Mouse (Mus musculus): Measurements from ENCODE around the gene Srcin1. TPM values are rescaled to one million over a fixed set of nuclear protein-coding genes. Genes with fewer than 3 reads are reported as not detected.

Srcin1 gene
- polyA plus RNA-seq, 1 experiment from 2014 or later, result 0.03 TPM

DNA sequence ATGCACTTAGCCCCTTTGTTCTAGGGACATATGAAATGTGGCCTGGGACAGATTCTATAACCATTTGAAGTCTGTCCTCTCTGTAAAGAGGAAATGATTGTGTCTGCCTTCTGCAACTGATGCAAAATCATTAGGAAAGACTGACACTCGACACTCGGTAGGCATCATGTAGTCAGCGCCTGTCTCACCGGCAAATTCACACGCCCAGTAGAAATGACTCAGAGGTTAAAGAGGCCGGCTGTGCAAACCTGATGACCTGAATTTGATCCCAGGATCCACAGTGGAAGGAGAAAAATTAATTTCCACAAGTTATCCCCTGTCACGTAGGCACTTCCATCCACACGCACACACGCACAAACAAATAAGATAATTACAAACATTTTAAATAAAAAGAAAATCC lies 51.7 kb downstream of the Srcin1 start:
- WGBS (ENCODE audit: missing documents), result 87% methylated on average over 9 of the region's 9 CpGs
- no peak overlapping the region for H3K4me3 ChIP-seq (ENCODE audit: inconsistent target)

DNA sequence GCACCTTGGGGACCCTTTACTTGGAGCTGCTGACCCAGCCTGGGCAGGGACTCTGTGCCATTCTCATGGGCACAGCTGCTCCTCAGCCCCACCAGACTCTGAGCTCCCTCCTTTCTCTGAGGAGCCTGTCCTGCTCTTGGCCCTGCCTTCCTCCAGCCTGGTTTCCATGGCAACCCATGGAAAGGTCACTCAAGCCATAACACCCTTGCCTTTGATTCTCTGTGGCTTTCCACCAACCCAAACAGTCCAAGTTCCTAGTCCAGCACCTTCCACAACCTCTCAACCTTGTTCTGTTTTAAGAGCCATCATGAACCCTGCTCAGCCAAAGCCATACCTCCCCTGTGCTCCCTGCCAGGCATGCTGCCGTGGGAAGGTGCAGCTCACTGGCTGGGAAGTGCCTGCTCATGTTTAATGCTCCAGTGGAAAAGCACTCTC lies 52.1 kb downstream of the Srcin1 start:
- H3K4me3 ChIP-seq (ENCODE audit: inconsistent target), result no peak overlapping the region
- 71% methylated on average over 1 of the region's 1 CpGs for WGBS (ENCODE audit: missing documents)
- H3K79me2 ChIP-seq (ENCODE audit: inconsistent target), result no peaks in the 10 kb centered on the region
- no peak overlapping the region for H3K27ac ChIP-seq
- no peaks in the 10 kb centered on the region for H3K36me3 ChIP-seq (ENCODE audit: inconsistent target)

More for the DNA sequence above, 51.7 kb downstream of the Srcin1 start:
- H3K27ac ChIP-seq, result no peak overlapping the region
- no peaks in the 10 kb centered on the region for H3K36me3 ChIP-seq (ENCODE audit: inconsistent target)
- no peaks in the 10 kb centered on the region for H3K79me2 ChIP-seq (ENCODE audit: inconsistent target)

DNA sequence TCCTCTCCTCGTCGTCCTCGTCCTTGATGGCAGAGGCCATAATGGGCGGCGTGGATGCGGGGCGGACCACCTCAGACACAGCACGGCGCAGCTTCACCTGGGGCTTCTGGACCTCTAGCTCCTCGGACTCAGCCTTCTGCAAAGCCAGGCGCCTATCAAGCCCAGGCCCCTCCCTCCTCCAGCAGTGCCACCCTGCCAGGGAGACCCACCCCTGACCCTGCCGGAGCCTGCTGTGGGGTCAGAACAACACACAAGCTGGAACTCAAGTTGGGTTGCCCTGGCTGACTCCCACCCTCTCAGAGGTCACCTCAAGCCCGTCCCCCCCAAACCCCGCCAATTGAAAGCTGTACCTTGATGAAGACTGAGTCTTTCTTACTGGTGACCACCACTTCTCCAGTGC lies 52.9 kb downstream of the Srcin1 start:
- WGBS (ENCODE audit: missing documents), result 86% methylated on average over 14 of the region's 14 CpGs

DNA sequence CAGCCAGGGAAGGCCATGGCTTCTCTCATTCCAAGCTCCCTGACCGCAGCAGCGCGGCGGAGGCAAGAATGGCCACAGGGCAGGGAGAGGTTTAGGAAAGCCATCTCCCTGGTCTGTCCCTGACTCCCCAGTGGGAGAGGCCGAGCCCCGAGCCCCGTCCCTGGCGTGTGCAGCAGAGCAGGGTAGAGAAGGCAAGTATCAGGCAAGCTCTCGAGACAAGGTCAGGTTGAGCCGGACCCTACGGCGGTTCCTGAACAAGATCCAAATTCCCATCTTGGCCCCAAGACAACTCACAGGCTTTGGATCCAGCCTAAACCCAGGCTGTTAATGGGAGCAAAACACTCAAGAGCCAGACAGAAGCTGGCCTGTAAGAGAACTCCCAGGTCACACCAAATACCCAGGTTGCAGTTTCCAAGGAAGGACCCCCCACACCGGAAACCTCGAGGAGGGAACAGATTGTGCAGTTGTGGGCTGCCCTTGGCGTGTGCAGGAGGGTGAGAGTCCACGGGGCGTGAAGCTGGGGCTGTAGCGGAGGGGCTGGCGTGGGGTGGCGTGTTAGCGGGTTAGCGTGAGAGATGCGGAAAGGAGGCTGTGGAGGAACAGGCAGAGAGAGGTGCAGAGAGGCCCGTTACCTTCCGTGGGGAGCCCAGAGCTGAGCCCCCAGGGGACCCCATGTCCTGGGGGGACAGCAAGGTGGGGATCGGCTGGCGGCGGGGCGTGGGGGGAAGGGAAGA lies 54.1 kb downstream of the Srcin1 start:
- 88% methylated on average over 29 of the region's 29 CpGs for WGBS (ENCODE audit: missing documents)
- Histone ChIP-seq H3K79me2 (ENCODE audit: inconsistent target) (no peaks in the 10 kb centered on the region), H3K27ac (no peak overlapping the region), H3K36me3 (ENCODE audit: inconsistent target) (no peaks in the 10 kb centered on the region), H3K4me3 (ENCODE audit: inconsistent target) (no peak overlapping the region)

More for the DNA sequence above, 52.9 kb downstream of the Srcin1 start:
- no peaks in the 10 kb centered on the region for H3K36me3 ChIP-seq (ENCODE audit: inconsistent target)
- no peak overlapping the region for H3K4me3 ChIP-seq (ENCODE audit: inconsistent target)
- no peak overlapping the region for H3K27ac ChIP-seq
- H3K79me2 ChIP-seq (ENCODE audit: inconsistent target), result no peaks in the 10 kb centered on the region

DNA sequence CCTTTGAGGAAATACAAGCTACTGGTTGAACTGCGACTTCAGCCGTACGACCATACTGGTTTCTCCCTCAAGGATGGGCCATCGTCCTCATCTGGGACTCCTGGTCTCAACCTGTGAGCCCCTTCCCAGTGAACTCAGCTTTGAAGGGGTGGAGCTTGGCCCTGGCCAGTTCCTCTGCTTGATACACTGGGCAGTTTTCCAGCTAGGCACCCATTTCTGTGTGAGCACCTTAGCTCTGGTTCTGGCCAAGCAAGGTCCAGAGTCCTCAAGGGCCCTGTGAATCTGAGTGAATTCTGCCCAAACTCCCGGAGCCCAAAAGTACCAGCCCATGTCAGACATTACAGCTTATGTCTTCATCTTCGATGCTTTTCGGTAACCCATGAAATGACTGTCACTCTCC lies 55.4 kb downstream of the Srcin1 start:
- Histone ChIP-seq H3K27ac (no peak overlapping the region), H3K4me3 (ENCODE audit: inconsistent target) (no peak overlapping the region), H3K79me2 (ENCODE audit: inconsistent target) (no peaks in the 10 kb centered on the region), H3K36me3 (ENCODE audit: inconsistent target) (no peaks in the 10 kb centered on the region)
- 95% methylated on average over 7 of the region's 7 CpGs for WGBS (ENCODE audit: missing documents)

DNA sequence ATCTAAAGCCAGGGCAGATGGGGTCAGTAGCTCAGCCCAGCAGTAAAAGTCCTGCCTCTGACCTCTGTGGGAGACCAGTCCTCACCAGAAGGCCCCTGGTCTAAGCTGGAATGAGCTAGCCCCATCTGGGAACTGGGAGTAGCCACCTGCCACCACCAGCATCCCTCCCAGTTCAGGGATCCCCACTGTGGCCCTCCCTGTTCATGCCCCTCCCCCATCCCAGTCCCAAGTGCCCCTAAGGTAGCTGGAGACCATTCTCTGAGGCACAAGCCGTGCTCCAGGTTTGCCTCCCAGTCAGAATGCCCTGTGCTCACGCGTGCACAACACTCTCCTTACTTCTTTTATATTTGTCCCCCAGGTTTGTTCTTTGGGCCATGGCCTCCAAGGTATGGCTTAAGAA lies 62.9 kb downstream of the Srcin1 start:
- Histone ChIP-seq H3K27ac (no peak overlapping the region), H3K36me3 (ENCODE audit: inconsistent target) (no peaks in the 10 kb centered on the region), H3K4me3 (ENCODE audit: inconsistent target) (no peak overlapping the region), H3K79me2 (ENCODE audit: inconsistent target) (no peaks in the 10 kb centered on the region)
- WGBS (ENCODE audit: missing documents), result 89% methylated on average over 3 of the region's 3 CpGs

DNA sequence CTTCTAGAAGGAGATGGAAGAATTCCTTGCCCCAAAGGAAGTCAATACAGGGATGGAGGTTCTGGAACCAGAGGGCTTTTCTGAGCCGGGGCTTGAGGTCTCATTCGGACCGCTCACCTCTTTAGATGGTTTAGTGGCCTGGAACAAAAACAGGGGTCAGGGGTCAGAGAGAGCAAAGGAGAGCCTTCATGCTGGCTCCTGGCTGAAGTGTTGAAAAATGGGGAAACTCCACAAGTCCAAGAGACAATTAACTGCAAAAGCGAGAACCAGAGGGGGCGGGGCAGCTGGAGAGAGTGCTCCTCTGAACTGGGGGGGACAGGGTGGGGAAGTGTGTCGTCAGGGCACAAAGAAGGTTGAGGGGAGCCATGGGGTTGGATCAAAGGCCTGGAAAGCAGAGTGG lies 63.5 kb downstream of the Srcin1 start:
- WGBS (ENCODE audit: missing documents), result 86% methylated on average over 6 of the region's 6 CpGs
- H3K36me3 ChIP-seq (ENCODE audit: inconsistent target), result no peaks in the 10 kb centered on the region
- no peaks in the 10 kb centered on the region for H3K79me2 ChIP-seq (ENCODE audit: inconsistent target)
- peak overlapping the region; percentile 61 for H3K27ac ChIP-seq
- peak overlapping the region; percentile 31 for H3K4me3 ChIP-seq (ENCODE audit: inconsistent target)

DNA sequence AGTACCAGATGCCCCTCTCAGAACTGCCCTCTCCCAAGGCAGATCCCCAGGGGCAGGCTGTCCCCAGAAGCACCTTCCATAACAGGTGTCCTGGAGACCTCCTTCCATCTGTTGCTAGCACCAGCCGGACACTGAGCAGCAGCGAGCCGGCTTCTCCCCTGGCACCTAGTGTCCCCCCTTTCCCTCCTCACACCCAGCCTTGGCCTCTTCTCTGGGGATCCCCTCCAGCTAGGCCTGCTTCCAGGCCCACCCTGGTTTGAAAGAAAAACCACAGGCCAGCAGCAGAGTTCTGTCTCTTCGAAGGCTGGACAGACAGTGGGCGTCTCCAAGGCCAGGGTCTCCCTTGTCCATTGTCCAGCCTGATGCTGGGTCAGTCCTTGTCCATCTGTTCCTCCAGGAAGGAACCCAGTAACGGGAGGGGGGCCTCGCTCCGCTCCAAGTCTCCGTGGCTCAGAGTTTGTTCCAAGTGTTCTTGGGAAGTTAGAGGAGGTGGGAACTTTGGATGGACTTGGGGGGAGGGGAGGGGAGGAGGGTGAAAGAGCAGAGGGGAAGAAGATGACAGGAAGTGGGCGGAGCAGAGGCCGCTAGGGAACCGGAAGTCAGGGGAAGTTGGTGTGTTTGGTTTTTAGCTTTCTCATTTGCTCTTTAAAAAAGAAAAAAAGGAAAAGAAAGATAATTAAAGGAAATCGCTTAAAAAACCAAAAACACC lies 64.2 kb downstream of the Srcin1 start:
- H3K27ac ChIP-seq, result peak overlapping the region; percentile 61
- 26% methylated on average over 13 of the region's 13 CpGs for WGBS (ENCODE audit: missing documents)

DNA sequence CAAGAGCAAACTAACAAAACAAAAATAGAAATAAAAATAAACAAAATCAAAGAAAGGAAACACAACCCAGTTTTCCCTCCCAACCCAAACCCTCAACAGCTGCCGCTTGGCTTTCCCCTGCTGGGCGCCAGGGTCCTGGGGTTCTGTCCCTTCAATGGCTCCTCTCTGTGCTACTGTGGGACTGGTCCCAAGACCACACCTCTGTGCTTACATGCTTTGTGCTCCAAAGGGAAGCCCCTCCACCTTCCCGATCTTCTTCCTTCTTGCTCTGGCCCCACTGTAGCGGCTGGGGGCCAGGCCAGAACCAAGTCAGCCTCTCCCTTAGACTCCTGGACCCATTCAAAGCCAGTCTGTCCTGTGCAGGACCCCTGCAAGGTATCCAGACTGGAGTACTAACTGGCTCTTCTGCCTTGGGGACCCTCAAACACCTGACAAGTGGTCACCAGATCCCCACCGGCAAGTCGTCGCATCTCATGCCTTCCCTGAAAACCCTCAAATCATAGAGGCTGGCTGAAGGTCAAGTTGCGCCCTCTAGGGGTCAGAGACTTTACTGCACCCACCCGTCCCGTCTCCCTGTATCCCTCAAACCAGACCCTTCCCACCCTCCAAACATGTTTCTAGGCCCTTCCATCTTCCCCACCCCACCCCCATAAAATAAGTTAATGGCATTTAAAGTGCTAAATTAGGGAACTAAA lies 64.9 kb downstream of the Srcin1 start:
- Histone ChIP-seq H3K27ac (peak overlapping the region; percentile 61), H3K36me3 (ENCODE audit: inconsistent target) (no peaks in the 10 kb centered on the region), H3K79me2 (ENCODE audit: inconsistent target) (no peaks in the 10 kb centered on the region), H3K4me3 (ENCODE audit: inconsistent target) (peak overlapping the region; percentile 31)
- 47% methylated on average over 10 of the region's 10 CpGs for WGBS (ENCODE audit: missing documents)

More for the DNA sequence above, 64.2 kb downstream of the Srcin1 start:
- H3K79me2 ChIP-seq (ENCODE audit: inconsistent target), result no peaks in the 10 kb centered on the region
- peak overlapping the region; percentile 31 for H3K4me3 ChIP-seq (ENCODE audit: inconsistent target)
- no peaks in the 10 kb centered on the region for H3K36me3 ChIP-seq (ENCODE audit: inconsistent target)

DNA sequence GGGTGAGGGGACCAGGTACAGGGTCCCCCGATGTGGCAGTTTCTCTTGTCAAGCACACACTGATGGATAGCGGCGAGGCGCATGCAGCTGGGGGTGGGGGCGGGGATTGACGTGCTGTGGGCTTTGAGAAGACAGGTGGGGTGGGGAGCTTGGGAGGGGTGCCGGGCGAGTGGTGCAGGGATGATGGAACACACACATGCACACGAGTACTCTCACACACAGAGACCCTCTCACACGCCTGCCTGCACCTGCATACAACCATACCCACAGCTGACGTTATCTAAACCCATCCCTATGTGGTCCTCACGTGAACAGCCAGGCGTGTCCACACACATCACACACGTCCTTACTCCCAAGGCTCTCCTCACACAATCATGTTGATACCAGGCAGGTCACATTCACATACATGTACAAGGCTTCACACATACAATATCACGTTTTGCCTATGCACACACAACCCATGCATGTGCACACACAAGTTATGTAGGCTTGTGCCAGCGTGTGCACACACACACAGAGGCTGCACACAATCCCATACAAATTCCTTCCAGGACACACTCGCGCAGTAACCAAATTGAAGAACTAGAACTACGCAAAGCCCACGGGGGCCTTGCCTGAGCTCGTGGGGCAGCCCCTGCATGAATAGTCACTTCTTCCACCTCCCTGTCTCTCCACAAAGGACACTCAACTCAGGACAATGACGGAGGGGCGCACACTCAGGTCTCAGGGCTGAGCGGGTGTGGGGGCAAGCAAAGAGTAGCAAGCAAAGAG lies 66.1 kb downstream of the Srcin1 start:
- Histone ChIP-seq H3K36me3 (ENCODE audit: inconsistent target) (no peaks in the 10 kb centered on the region), H3K79me2 (ENCODE audit: inconsistent target) (no peaks in the 10 kb centered on the region), H3K27ac (no peak overlapping the region), H3K4me3 (ENCODE audit: inconsistent target) (no peak overlapping the region)
- WGBS (ENCODE audit: missing documents), result 89% methylated on average over 24 of the region's 24 CpGs

DNA sequence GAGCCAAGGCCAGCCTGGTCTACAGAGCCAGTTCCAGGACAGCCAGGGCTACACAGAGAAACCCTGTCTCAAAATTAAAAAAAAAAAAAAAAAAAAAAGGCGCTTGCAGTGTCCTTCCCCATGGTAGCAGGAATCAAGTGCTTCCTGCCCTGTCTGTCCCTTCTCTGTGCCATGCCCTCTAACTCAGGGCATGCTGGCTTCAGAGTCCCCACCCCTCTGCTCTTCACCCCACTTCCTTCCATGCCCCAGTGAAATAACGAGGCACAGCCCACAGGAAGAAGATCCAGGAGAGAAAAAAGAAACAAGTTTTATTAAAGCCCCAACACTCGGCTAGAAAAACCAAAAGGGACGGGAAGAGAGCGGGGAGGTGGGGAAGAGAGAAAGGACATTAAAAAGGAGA lies 66.9 kb downstream of the Srcin1 start:
- no peak overlapping the region for H3K27ac ChIP-seq
- H3K79me2 ChIP-seq (ENCODE audit: inconsistent target), result no peaks in the 10 kb centered on the region
- no peaks in the 10 kb centered on the region for H3K36me3 ChIP-seq (ENCODE audit: inconsistent target)
- no peak overlapping the region for H3K4me3 ChIP-seq (ENCODE audit: inconsistent target)
- 28% methylated on average over 4 of the region's 5 CpGs for WGBS (ENCODE audit: missing documents)

DNA sequence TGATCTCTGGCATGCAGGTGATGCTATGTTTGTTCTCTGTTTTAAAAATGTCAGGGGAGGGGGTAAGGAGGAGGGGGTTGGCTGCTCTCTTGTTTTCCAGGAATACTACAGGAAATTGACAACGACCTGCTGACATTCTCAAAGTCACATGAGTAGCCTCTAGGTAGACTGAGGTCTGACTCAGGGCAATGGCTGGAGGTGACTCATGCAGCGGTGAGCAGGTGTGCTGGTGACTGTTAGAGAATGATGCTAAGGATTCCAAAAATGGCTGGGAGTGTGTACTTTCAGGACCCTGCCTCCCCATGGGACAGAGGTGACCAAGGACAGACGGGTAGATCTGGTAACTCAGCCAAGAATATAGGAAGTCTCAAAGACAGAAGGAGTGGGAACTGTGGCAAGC lies 67.8 kb downstream of the Srcin1 start:
- no peak overlapping the region for H3K4me3 ChIP-seq (ENCODE audit: inconsistent target)
- WGBS (ENCODE audit: missing documents), result 64% methylated on average over 3 of the region's 3 CpGs
- H3K36me3 ChIP-seq (ENCODE audit: inconsistent target), result no peaks in the 10 kb centered on the region
- H3K79me2 ChIP-seq (ENCODE audit: inconsistent target), result no peaks in the 10 kb centered on the region
- H3K27ac ChIP-seq, result no peak overlapping the region

DNA sequence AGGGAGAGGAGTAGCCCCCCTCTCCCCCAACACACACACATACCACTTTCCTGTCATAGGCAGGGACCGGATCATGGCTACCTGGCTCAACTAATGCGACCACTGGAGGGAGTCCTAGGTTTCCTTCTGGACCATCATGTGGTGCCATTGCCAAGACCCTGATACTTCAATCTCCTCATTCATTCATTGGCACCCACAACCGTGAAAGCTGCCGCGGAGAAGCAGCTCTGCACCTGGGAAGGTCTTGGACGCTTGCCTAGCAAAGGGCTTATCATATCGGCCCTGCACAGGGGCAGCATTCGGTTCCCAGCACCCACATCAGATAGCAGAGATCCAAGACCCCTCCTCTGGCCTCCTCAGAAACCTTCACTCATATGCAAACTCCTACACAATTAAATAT lies 69.7 kb downstream of the Srcin1 start:
- H3K4me3 ChIP-seq (ENCODE audit: inconsistent target), result no peak overlapping the region
- WGBS (ENCODE audit: missing documents), result 85% methylated on average over 8 of the region's 8 CpGs
- H3K27ac ChIP-seq, result no peak overlapping the region
- no peaks in the 10 kb centered on the region for H3K36me3 ChIP-seq (ENCODE audit: inconsistent target)
- H3K79me2 ChIP-seq (ENCODE audit: inconsistent target), result no peaks in the 10 kb centered on the region

DNA sequence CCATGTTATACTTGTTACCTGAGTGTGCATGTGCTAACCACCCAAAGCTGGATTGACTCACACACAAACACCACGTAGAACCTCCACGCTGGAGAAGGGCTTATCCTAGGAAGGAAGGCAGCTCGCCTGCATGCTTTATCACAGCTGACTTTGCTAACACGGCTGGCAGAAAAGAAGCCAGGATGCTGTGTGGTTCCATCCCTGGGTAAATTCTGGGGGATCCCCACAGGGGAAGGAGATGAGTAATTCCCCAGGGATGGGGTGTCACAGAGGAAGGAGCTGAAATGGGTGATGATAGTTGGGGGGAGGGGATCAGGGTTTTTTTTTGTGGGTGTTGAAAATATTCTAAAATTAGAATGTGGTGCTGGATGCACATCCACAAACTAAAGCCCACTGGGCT lies 70.2 kb downstream of the Srcin1 start:
- 84% methylated on average over 4 of the region's 4 CpGs for WGBS (ENCODE audit: missing documents)
- no peak overlapping the region for H3K27ac ChIP-seq
- no peaks in the 10 kb centered on the region; the same call in 1 of the 2 replicates for H3K36me3 ChIP-seq (ENCODE audit: inconsistent target)
- no peaks in the 10 kb centered on the region for H3K79me2 ChIP-seq (ENCODE audit: inconsistent target)
- no peak overlapping the region for H3K4me3 ChIP-seq (ENCODE audit: inconsistent target)

All from macrophage (primary cell).